Mouse (Mus musculus) CH12.LX (cell line): ENCODE measurements around the gene Ube2o.

Experiments
- CHD2 ChIP-seq: IDR thresholded peaks from 2 replicates; pipeline ENCODE4 v1.6.1; 2011; ENCODE audit warnings: low read length, improper control_type of control experiment
- CTCF ChIP-seq, 2 experiments: IDR thresholded peaks in 1 of 2; conservative IDR thresholded peaks in 1 of 2; 2 replicates each; pipeline ENCODE4 v1.5.1; 2011 to 2012; ENCODE audit warnings: low read depth in 2 of 2, low read length in 2 of 2, improper control_type of control experiment in 1 of 2, inconsistent platforms in 1 of 2, mild to moderate bottlenecking in 1 of 2, moderate library complexity in 1 of 2
- POLR2A ChIP-seq: IDR thresholded peaks from 2 replicates; pipeline ENCODE4 v1.6.1; 2011; ENCODE audit warnings: low read depth, mild to moderate bottlenecking, improper control_type of control experiment, low read length

DNA sequence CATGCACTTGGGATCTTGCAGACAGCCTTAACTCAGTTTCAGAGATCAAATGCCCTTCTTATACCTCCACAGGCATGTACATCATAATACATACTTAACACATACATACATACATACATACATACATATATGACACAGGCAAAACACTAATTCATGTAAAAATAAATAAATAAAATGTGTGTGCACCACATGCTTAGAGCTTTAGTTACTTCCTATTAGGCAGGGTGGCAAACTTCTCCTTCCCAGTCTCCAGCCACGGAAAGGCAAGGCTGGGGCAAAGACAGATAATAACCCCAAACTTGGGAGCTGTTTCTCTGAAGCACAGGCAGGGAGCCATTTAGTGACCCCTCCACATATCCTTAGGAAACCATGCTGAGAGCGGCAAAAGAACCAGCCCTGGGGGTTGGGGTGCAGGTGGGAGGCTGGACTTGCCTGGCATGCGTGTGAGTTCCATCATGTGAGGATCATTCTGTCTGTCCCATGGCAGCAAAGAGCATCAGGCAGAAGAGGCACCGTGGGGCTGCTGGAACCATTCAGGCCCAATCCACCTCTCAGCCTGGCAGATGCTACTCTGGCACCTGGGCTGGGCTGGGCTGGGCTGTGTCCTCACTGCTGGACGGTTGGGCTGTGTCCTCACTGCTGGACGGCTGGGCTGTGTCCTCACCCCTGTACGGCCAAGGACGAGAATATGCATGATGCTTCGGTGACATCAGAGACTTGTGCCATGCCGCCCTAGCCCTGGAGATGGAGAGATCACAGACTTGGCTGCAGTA lies 45.2 kb upstream of the Ube2o start, which contains the start of gene Rhbdf2:
- TF ChIP-seq CHD2 (no peak), CTCF (conservative IDR thresholded peaks at IDR 0.05 in 1 of 2, IDR thresholded peaks at IDR 0.05 in 1 of 2; ENCODE audit: low read depth in 2 of 2, low read length in 2 of 2) (no peak), POLR2A (no peak)
